Mouse (Mus musculus) kidney, adult 18-20 months (tissue): ENCODE data around the gene Tmem253.

Experiments
- DNase-seq: peaks from one replicate; pipeline ENCODE4 v3.0.0; 2021

The Tmem253 gene

DNA sequence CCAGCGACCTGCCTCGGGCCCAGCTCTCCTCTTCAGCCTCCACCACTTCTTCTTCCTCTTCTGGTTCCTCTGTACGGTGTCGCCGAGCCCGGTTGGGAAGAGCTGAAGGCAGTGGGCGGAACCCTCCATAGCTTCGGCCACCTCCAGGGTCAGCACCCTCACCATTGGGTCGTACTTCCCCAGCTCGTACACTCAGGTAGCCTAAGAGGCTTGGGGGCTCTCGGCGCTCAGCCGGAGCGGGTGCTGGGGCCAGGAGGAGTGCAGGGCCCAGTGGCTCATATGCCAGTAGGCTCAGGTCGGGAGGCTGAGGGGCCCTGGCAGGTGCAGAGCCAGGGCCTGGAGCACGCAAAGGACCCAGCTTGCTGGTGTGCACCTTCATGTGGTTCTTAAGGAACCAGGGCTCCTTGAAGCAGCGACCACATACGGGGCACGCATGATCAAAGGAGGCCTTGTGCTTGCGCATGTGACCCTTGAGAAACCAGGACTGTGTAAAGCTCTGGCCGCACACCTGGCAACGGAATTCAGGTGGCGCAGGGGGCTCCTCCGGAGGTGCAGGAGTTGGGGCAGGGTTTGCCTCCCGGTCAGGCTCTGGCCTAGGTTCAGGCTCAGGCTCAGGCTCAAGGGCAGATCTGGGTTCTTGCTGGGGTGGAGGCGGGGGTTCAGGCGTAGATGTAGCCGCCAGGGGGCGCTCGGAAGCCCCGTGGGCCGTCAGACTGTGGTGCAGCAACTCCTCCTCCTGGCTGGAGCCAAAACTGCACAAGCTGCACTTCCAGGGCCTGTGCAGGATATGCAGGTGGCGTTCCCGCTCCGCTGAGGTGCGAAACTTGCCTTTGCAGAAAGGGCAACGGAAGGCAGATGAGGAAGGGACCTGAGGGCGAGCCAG is 6.9 kb upstream of the Tmem253 start:
- peak; percentile 93 for DNase-seq

DNA sequence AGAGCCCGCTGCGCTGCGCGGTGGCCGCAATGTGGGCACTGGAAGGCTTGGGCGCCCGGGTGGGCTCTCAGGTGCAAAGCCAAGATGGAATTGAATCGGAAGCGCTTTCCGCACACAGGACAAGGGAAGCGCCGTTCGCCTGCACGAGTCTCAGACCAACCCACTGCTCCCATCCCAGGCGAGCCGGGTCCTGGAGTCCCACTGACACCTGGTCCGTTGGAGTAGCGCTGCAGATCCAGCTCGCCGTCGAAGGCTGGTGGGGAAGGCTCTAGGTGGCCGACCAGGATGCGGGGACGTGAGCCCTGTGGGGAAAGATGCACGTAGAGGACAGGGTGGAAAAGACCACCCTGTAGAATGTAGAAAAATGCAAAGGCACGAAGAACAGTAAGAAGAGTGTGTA is 6.1 kb upstream of the Tmem253 start:
- DNase-seq, result no peak

DNA sequence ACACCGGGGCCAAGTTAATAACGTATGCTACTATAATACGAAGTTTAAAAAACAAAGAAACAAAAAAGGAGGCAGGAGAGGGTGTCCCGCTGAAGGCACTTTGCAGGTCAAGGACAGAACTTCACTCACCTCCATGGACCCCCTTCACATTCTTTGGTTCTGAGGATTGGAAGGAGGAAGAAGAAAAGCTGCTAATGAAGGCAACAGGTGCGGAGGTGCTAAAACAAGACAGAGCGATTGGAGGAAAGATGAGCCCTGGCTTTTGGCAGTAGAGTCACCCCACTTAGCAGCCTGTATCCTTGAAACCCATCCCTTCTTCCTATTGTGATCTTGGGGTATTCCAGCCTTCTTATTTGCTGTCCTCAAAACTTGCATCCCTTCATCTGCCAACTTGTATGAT is 5.6 kb upstream of the Tmem253 start:
- DNase-seq, result no peak

DNA sequence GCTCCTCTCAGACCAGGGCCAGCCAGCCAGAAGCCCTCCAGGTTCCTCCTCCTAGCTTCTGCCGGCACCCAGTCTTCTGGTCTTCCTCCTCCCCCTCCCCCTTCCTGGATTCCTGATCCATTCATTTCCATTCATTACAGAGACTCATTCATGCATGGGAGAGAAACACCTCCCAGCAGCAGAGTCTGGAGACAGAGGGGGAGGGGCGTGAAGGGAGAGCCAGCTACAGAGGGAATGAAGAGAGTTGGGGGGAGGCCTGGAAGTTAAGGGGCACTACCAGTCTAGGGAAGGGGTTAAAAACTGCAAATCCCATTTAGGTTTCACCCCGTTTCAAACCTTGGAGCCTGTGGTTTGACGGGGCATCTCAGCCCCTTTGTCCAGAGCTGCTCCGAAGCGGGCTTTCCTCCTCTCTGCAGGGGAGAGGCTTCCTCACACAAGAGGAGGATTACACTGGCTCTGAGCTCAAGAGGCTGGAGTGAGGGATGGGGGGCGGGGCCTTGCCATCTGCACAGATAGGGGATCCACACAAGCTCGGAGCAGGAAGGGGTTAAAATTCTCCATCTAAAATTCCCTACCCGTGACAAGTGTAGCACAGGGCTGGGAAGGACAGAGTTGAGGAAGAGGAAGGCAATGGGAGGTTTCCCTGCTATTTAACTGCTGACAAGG is 4.9 kb upstream of the Tmem253 start:
- peak; percentile 70 for DNase-seq

DNA sequence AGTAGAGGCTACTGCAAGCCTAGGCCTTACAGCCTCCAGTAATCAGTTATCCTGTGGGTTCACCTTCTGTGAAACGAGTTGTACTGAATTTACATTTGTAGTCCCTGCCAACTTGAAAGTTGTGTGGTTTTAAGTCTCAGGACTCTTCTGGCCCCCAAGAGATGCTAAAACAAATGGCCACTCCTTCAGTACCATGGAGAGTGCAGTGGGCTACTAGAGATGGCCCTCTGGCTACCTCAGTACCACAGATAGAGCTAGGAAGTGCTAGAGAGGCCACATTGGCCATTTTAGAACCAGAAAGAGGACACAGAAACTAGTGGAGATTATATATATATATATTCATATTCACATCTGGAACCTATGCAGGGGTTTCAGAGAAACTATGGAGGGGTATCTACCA is 3.8 kb upstream of the Tmem253 start:
- DNase-seq, result no peak

DNA sequence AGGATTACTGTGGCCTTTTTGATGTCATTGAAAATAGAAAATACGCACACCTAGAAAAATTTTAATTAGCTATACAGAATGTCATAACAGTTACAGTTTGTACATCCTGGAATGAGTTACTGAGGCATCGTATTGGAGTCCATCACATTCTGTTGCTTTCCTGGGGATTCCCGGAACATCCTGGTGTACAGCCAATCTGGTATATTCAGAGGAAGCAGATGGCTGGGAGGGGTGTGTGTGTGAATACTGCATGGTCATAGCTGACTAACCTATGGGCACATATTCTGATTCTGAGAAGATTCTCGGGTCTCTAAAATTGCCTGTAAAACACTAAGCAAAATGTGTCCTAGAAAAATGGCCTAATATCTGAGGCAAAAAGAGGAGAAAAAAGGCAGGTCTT is 3.4 kb upstream of the Tmem253 start:
- DNase-seq, result no peak

DNA sequence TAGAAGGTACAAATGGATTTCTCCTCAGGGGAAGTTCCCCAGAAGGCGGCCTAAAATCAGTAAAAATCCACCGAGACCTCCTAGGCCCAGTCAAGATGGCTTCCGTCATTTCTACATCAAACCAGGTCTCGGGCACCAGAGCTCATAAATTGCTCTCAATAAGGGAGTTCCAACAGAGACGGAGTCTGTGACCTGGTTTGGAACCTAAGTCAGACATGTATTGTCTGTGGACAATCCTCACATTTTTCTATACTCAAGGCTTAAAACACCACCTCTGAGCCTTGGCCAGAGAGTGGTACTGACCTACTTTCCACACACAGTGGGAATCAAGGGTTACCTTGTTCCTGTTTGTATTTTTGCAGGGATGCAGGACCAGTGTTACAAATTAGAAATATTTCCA is 2.9 kb upstream of the Tmem253 start:
- no peak for DNase-seq

DNA sequence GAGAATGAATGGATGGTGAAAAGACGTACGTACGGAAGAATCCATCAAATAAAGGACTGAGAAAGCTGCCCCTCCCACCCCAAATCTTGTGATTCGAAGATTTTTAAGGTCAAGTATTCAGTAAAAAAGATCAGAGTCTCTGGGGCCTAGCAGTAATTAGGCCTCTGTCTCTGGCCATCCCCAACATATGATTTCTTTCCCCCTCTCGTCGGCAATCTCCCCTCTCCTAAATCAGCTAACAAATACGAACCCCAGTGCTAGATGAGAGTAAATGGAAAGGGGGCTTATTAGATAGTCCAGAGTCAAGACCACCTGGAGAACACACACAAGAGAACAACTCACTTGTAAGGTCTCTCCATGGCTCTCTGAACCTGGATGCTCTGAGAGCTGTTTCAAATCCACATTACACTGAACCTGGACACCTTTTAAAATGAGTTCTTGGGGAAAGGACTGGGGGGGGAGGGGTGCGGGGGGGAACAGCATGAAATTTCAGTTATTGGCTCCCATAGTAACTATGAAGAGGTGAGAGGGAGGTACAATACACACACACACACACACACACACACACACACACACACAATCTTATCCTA is 2.3 kb upstream of the Tmem253 start:
- DNase-seq, result no peak

DNA sequence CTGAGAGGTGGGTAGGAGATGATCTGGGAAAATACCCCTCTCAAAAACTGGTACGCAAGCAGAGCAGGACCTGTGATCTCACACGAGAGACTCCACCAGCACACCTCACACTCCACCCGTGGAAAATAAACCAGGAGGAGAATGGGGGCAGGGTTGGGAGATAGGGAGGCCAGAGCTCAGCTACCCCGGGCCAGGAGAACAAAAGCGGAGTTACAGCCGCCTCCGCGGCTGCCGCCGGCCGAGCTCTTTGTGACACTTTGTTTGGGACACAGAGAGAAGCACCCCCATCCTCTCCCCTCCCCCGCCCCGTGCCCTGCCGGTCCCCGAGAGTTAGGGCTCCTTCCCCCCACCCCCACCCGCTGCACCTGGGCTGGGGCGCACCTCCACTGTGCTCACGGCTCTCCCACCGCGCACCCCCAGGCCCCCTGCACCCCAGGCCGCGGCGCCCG is 1.7 kb upstream of the Tmem253 start:
- DNase-seq, result no peak

DNA sequence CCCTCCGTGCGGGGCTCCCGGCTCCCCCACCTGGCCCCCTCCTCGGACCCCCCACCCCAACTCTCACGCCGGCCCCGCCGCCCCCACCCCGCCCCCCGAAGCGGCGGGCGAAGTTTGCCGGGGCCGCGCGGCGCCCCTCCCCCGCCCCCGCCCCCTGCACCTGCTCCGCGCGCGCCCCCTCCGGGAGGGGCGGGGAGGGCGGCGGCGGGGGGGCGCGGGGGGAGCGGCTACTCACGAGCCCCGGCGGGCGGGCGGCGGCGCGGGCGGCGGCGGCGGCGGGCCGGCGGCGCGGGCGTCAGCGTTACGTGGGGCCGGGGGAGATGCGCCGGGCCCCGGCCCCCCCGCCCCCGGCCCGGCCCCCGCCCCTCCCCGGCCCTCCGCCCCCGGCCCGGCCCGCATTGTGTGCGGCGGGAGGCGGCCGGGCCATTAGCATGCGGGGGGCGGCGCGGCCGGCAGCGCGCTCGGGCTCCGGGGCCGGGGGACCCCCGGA is 1.1 kb upstream of the Tmem253 start:
- no peak for DNase-seq

DNA sequence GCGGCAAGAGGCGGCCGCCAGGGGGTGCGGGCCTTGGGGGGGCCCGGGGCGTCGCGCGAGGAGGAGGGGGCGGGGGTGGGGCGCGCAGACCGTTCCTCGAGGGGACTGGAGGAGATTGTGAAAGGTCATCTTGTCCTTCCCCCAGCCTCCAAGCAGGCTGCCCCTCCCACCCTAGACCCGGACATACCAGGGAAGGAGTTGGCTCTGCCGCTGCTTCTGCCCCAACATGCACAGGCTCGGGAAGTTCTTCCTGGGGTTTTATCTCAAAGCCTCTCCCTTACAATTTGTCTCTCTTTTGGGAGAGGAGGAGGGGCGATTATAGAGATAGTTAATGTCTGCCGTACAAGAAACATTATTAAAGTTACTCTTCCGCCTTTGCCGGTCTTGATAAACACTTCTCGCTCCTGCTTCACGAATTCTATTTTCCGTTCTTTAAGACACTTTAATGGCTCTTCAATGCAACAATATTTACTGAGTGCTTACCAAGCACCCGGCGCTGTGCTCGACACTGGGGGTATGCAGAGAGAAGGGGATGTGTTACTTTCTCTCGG is 622 bp upstream of the Tmem253 start:
- peak; percentile 62 for DNase-seq

DNA sequence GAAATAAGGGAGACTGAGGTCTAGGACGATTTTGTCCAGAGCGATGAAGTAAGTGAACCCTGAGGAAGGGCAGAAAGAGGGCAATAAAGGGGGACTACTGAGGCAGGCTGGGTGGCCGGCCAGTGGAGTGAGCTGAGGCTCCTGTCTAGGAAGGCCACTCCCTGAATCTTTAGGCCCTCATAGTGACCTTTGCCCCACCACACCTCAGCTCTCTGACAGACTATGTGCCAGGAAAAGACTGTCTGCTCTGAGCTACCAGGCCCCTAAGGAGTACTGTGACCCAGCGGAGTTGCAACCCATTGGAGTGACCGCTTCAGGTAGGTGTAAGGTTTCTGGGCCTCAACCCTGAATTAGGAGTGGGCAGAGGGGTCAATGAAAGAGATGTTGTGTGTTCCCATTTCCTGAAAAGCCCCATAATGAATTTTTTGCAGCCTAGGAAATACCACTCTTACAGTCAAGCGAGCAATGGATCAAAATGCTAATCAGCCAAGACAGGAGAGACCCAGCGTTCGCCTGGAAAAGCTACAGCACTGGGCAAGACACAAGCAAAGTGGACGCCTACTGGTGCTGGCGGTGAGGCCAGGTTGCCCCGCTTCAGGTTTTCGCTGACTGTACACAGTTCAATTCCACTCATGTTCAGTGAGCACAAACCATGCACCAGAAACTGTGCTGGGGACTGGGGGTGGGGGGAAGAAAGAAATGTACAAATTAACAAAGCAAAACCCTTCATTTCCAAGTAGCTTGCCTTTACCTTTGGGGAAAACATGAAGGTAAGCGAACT is 1.4 kb downstream of the Tmem253 start:
- no peak for DNase-seq

DNA sequence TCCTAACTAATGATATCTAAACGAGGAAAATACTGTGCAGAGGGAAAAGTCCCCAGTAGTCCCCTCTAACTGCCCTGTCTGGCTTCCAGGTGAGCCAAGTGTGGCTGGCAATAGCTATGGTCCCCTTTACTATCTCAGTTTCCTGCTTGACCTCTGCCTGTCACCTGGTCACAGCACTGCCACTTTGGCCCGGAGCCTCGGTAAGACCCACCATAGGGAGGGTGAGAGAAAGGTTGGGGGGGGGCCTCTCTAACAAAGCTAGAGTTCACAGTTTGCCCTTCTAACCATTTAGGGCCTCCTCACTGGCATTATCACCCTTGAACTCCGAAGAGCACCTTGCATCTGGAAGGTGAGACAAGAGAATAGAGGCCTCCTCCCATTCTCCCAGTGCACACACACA is 2.2 kb downstream of the Tmem253 start:
- DNase-seq, result no peak

DNA sequence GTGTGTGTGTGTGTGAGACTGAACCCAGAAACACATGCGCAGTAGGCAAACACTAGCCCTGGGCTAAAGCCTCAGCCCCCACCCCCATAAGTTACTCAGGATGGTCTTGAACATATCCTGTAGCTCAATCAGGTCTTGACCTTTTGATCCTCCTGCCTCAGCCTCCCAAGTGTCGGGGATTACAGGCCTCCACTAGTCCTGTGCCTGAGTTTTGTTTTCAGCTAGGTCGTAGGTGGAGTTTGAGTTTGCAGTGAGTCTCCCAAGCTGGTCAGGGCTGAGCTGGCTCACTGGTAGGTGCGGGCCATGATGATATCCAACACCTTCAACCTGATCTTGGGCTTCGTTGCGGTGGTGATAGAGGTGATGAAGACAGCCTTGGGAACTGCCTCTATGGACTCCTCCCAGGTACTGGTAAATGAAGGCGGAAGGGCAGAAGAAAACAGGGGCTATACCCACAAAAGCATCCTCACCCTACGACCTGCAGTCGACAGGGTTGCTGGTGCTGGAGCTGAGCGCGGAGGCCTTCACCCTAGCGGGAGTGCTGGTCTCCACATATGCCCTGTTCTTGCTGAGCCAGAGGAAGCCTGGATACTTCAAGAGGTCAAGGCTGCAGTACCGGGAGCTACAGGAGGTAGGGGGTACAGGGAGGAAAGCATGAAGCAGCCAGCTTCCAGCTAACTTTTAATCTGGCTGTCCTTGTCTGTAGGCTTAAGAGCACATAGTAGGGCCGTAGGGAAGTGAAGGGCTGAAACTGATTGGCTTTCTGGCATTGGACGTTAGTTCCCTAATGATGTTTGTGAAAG is 3.0 kb downstream of the Tmem253 start:
- DNase-seq, result no peak

DNA sequence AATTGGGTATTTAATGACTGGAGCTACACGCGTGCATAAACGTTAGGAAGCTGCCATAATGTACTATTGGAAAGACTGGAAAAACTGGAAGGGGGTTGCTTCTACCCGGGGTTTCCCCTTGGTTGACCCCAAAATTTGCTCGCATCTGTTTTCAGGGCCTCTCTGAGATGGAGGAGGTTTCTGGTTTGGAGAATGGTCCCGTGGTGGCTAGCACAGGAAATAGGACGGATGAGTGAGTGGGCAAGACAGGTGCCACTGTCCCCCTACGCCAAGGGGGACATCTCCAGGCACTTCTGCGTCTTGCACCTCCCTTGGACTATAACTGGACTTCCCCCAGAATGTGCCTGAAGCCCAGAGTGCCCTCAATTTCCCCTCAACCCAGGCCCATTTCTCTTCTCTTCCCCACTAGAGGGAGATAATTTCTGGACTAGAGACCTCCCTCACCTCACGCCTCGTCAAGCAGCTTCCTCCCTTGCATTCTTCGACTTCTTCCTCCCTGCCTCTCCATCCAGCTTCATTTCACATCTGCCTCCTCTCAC is 3.7 kb downstream of the Tmem253 start:
- peak; percentile 45 for DNase-seq

DNA sequence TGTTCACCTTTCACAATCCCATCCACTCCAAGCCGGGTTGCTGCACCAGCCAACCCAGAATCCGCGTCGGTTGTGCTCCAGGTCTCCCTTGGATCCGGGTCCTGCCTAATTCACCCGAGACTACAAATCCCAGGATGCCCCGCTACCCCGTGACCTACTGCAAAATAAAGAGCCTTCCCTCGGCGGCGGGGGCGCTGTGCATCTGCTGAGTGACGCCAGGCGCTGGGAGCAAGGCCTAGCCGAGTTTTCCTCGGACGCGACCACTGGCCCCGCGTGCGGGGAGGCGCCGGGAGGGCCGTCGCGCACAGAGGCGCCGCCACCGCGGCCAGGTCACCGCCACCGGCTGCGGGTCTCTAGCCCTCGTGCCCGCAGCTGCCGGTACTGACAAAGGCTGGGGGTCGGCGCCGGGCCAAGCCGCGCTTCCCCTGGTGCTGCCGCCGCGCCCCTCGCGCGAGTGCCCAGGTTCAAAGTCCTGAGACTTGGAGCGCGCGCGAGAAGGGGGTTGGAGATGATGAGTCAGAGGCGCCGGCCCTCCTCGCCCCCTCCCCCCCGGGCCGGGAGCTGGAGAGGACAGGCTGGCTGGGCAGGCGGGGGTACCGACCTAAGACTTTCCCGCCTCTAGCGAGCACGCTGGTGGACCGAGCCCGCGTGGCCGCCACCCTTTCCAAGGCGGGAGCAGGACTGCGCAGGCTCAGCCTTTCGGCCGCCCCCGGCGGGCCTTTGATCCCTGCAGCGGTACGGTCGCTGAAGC is 4.3 kb downstream of the Tmem253 start:
- DNase-seq, result peak; percentile 98

DNA sequence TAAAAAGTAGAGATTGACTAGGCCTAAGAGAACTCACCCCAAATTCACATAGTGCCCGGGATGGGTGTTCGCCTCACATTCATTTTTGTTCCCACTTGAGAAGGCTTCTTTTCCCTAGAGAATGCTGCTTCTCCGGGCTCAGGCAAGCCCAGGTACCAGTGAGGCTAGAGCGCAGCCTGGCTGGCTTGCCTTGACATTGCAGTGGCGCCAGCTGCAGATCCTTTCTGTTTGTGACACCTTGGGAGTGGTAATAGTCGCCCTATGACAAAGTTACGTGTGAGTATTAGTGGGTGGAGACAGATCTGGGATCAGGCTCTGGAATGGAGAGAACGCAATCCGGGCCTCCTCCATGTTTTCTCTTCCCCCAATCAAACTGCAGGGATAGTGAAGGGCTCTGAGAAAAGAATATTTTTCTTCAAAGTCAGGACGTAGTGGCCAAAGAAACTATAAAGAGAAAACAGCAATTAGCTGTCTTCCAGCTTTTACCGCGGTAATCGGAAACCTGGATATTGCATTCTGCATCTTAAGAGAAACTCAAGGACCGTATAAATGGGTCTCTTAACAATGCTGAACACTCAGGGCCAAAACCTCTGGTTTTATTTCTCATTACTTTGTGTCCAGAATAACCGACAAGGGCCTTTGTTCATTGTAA is 5.2 kb downstream of the Tmem253 start, which contains the start of gene Zfp219:
Gene Zfp219 (minus strand): TSS at position 248 of the 652 bp plus-strand sequence.
- peak; percentile 83 for DNase-seq

DNA sequence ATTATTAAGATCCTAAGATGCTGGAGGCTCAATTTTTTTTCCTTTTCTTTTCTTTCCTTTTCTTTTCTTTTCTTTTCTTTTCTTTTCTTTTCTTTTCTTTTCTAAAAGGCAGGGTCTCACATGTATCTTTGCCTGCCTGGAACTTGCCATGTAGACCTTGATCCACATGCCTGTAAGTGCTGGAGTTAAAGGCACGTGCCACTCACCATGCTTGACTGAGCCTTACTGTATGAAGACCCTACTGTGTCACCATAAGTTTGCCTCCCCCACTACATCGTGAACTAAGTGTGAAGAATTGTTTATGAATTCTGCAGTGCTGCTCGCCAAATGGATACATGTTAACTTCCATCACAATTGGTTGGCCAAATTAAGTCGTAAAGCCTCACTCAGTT is 5.7 kb downstream of the Tmem253 start:
- no peak for DNase-seq

DNA sequence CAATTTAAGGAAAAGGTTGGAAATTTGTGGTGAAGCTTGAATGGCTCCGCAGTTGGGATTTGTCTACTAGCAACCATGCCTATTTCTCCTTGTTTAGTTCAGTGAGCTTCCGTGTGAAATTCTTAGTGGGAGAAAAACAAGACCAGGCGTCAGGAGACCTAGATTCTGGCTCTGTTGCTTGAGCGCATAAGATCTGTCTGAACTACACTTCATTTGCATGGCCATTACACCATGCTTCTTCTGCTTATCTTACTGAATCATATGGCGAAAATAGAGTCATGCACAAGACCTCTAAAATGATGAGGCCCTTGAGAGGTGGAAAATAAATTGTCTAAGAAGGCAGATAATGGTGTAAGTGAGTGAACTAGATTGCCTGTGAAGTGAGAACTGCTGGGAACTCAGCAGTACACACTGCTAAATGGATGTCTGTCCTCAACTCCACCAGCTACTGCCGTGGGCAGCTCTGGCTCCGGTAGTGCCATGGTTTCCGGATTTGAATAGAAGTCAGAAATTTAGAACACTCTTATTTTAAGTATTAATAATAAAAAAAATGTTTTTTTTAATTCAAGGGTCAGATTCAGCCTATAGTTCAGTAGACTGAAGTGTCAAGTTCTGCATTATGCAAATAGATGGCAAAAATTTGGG is 6.2 kb downstream of the Tmem253 start:
- DNase-seq, result no peak
